Mouse (Mus musculus) midbrain, embryonic 16.5 days (tissue): ENCODE measurements around the gene Icmt. TPM values are rescaled to one million over a fixed set of nuclear protein-coding genes. Genes with fewer than 3 reads are reported as not detected.

ENCODE experiments used
- ATAC-seq: fragments of 200-750 bp; cut with Nextera tagmentation; 2 replicates; pipeline ENCODE4 v1.8.0; 2017; ENCODE audit warnings: moderate TSS enrichment
- H3K27ac ChIP-seq: fragments of 300-500 bp; sonication (generic); 2 replicates; pipeline ENCODE4 v1.5.1; 2014; ENCODE audit warnings: mild to moderate bottlenecking, low read length, mixed read lengths
- H3K27me3 ChIP-seq: fragments of 300-500 bp; sonication (generic); 2 replicates; pipeline ENCODE4 v1.6.1; 2014; ENCODE audit warnings: low read depth, low read length, mixed read lengths; ENCODE audit not compliant: control insufficient read depth, insufficient read depth
- H3K36me3 ChIP-seq: fragments of 300-500 bp; sonication (generic); 2 replicates; pipeline ENCODE4 v1.6.1; 2014; ENCODE audit warnings: mild to moderate bottlenecking, low read length, moderate library complexity, mixed read lengths; ENCODE audit not compliant: control insufficient read depth, insufficient read depth
- H3K4me1 ChIP-seq: fragments of 300-500 bp; sonication (generic); 2 replicates; pipeline ENCODE4 v1.6.1; 2014; ENCODE audit warnings: mild to moderate bottlenecking, low read length, mixed read lengths; ENCODE audit not compliant: control insufficient read depth, insufficient read depth
- H3K4me2 ChIP-seq: fragments of 300-500 bp; sonication (generic); 2 replicates; pipeline ENCODE4 v1.6.1; 2014; ENCODE audit warnings: mild to moderate bottlenecking, low read length, mixed read lengths
- H3K4me3 ChIP-seq: fragments of 300-500 bp; sonication (generic); 2 replicates; pipeline ENCODE4 v1.5.1; 2014; ENCODE audit warnings: low read depth, mild to moderate bottlenecking, low read length, moderate library complexity, mixed read lengths
- H3K9ac ChIP-seq: fragments of 300-500 bp; sonication (generic); 2 replicates; pipeline ENCODE4 v1.6.1; 2014; ENCODE audit warnings: low read depth, low read length, mixed read lengths
- H3K9me3 ChIP-seq: fragments of 300-500 bp; sonication (generic); replicated peaks from 2 replicates; pipeline ENCODE4 v1.6.1; 2014; ENCODE audit warnings: mild to moderate bottlenecking, low read length, mixed read lengths; ENCODE audit not compliant: control insufficient read depth, poor library complexity, severe bottlenecking
- WGBS: fragments of 180-500 bp; shearing (Covaris S2); extraction: QIAGEN DNeasy Blood & Tissue Kit; methylation state at CpG from one replicate; pipeline ENCODE4 v1.1.7; 2014; 5-methylcytosine and 5-hydroxymethylcytosine counted together
- polyA plus RNA-seq: library from polyadenylated mRNA; unstranded; fragments of >200 nt; fragmentation: Nextera tagmentation; extraction: Ambion mirVana; gene quantifications from 2 replicates; pipeline ENCODE4 v1.2.1, GENCODE M21; 2015

Icmt gene
- polyA plus RNA-seq, 1 experiment from 2014 or later, result 20.7 TPM

GRCm38 (mm10) chr4:152272006-152272405 lies 25.0 kb upstream of the Icmt start:
- peaks cover 11% of the 10 kb centered on the region; the same call in 1 of the 2 replicates for H3K4me1 ChIP-seq
- WGBS, result 76% methylated on average over 7 of the region's 7 CpGs

DNA sequence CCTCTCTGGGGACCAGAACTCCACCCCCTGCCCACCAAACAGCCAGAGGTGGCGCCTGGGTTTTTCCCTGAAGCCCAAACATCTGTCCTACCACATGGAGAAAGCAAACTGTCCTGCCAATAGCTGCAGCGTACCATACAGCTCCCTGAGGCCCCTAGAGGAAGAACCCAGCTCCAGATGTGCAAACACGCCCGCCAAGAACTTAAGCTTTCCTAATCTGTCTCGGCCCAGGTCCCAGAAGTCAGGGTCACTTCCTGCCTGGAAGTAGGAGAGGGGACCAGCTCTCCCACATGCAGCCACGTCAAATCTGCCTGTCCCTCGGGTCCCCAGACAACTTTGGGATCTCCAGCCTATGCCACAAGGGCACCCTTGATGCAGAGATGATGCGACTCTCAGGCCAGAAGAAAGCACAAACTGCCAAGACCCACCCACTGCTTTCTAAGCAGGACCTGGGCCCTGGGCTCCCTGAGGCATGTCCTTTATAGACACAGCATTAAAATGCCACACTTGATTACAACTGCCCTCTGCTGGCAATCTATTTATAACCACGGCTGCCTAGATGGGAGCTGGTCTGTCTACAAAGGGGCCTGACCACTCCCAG lies 24.5 kb upstream of the Icmt start:
- ATAC-seq, result no peak
- Histone ChIP-seq H3K27ac (0 out of 2 replicates have a peak overlapping the region, but pooled peaks have one; percentile 5), H3K4me1 (peaks cover 11% of the 10 kb centered on the region; the same call in 1 of the 2 replicates), H3K9ac (0 out of 2 replicates have a peak overlapping the region, but pooled peaks have one; percentile 12), H3K4me2 (no peak overlapping the region), H3K36me3 (peaks cover 9% of the 10 kb centered on the region; the same call in 1 of the 2 replicates), H3K4me3 (no peak overlapping the region), H3K9me3 (no peaks in the 10 kb centered on the region), H3K27me3 (peaks cover 12% of the 10 kb centered on the region)
- WGBS, result 30% methylated on average over 9 of the region's 9 CpGs

More at GRCm38 (mm10) chr4:152272006-152272405, 25.0 kb upstream of the Icmt start:
- H3K9ac ChIP-seq, result no peak overlapping the region
- H3K9me3 ChIP-seq, result no peaks in the 10 kb centered on the region
- no peak overlapping the region for H3K27ac ChIP-seq
- no peak overlapping the region for H3K4me3 ChIP-seq
- peaks cover 9% of the 10 kb centered on the region; the same call in 1 of the 2 replicates for H3K36me3 ChIP-seq
- H3K4me2 ChIP-seq, result no peak overlapping the region
- no peak for ATAC-seq
- H3K27me3 ChIP-seq, result peaks cover 12% of the 10 kb centered on the region

DNA sequence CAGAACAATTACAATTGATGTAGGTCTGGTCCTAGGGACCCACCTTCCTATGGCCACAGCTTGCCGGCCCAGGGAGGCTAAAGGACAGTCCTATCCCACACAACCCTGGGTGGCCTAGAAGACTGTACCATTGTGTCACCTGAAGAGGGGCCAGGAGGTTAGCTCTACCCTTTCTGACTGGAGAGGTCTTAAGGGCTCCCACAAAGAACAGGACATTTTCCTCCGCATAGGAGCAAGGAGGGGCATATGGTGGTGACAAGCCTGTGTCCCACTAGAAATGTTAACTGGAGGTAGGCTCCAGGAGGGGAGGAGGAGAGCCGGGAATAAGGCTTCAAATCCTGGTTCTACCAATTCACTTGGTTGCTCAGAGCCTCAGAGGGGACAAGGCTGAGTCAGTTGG lies 23.8 kb upstream of the Icmt start:
- H3K9ac ChIP-seq, result peak overlapping the region; percentile 87; the same call in 1 of the 2 replicates

GRCm38 (mm10) chr4:152273621-152274236 lies 23.3 kb upstream of the Icmt start, which contains the start of gene Gpr153:
Gene Gpr153 (plus strand): TSS chr4:152274232.
- Histone ChIP-seq H3K27ac (peak within 1 kb of the TSS; percentile 74), H3K4me1 (peaks cover 11% of the 10 kb centered on the region; the same call in 1 of the 2 replicates), H3K36me3 (peaks cover 5% of the 10 kb centered on the region; the same call in 1 of the 2 replicates), H3K9me3 (no peaks in the 10 kb centered on the region), H3K9ac (peak within 1 kb of the TSS; percentile 87), H3K4me3 (peak within 1 kb of the TSS; percentile 71), H3K27me3 (peaks cover 12% of the 10 kb centered on the region), H3K4me2 (peak within 1 kb of the TSS; percentile 88)
- ATAC-seq, result peak; percentile 77
- WGBS, result under 1% methylated on average over 33 of the region's 48 CpGs

More for the DNA sequence above, 23.8 kb upstream of the Icmt start:
- Histone ChIP-seq H3K4me2 (peak overlapping the region; percentile 88), H3K27ac (peak overlapping the region; percentile 74), H3K9me3 (no peaks in the 10 kb centered on the region), H3K4me3 (peak overlapping the region; percentile 71), H3K27me3 (peaks cover 12% of the 10 kb centered on the region), H3K4me1 (peaks cover 11% of the 10 kb centered on the region; the same call in 1 of the 2 replicates), H3K36me3 (peaks cover 6% of the 10 kb centered on the region; the same call in 1 of the 2 replicates)
- 26% methylated on average over 3 of the region's 3 CpGs for WGBS
- ATAC-seq, result peak; percentile 19; the same call in 1 of the 2 replicates

DNA sequence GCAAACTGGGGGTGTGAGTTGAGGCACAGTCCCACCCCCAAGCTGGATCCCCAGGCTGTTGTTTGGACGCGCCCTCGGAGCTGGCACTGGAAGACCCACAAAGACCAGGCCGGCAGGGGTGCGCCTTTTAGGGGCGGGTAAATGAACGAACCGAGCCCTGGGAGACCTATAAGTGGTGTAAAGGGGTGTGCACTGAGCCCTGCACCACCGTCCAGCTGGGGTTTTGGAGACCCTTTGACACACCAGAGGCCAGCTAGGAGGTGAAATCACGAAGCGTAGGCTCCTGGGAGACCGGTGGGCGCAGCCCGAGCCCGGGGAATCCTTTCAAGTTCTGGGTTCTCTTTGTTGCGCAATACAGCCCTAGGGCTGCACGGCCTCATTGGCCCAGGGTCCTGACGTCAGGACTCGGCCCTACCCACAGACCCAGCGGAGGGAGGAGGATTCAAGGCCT lies 22.3 kb upstream of the Icmt start:
- Histone ChIP-seq H3K27me3 (peaks cover 16% of the 10 kb centered on the region), H3K9me3 (no peaks in the 10 kb centered on the region), H3K27ac (peak overlapping the region; percentile 74), H3K36me3 (peaks cover 5% of the 10 kb centered on the region; the same call in 1 of the 2 replicates), H3K4me3 (peak overlapping the region; percentile 71), H3K4me1 (peaks cover 11% of the 10 kb centered on the region; the same call in 1 of the 2 replicates), H3K4me2 (peak overlapping the region; percentile 88), H3K9ac (peak overlapping the region; percentile 87)
- WGBS, result 2% methylated on average over 20 of the region's 20 CpGs
- ATAC-seq, result peak; percentile 49; the same call in 1 of the 2 replicates

- H3K4me3 ChIP-seq, result no peak overlapping the region
- ATAC-seq, result no peak
- H3K9ac ChIP-seq, result no peak overlapping the region
- peaks cover 11% of the 10 kb centered on the region; the same call in 1 of the 2 replicates for H3K4me1 ChIP-seq
- no peak overlapping the region for H3K27ac ChIP-seq
- H3K36me3 ChIP-seq, result peaks cover 7% of the 10 kb centered on the region; the same call in 1 of the 2 replicates
- 58% methylated on average over 10 of the region's 10 CpGs for WGBS
- H3K9me3 ChIP-seq, result no peaks in the 10 kb centered on the region
- no peak overlapping the region for H3K4me2 ChIP-seq
- peaks cover 33% of the 10 kb centered on the region for H3K27me3 ChIP-seq
Measured at GRCm38 (mm10) chr4:152276389-152277347, 20.4 kb upstream of the Icmt start.

GRCm38 (mm10) chr4:152277916-152278315 lies 19.1 kb upstream of the Icmt start:
- Histone ChIP-seq H3K4me2 (no peak overlapping the region), H3K27ac (no peak overlapping the region), H3K9ac (no peak overlapping the region), H3K27me3 (peaks cover 45% of the 10 kb centered on the region), H3K9me3 (no peaks in the 10 kb centered on the region), H3K4me1 (peaks cover 11% of the 10 kb centered on the region; the same call in 1 of the 2 replicates), H3K36me3 (peaks cover 3% of the 10 kb centered on the region; the same call in 1 of the 2 replicates), H3K4me3 (no peak overlapping the region)
- ATAC-seq, result no peak
- WGBS, result 79% methylated on average over 2 of the region's 2 CpGs

DNA sequence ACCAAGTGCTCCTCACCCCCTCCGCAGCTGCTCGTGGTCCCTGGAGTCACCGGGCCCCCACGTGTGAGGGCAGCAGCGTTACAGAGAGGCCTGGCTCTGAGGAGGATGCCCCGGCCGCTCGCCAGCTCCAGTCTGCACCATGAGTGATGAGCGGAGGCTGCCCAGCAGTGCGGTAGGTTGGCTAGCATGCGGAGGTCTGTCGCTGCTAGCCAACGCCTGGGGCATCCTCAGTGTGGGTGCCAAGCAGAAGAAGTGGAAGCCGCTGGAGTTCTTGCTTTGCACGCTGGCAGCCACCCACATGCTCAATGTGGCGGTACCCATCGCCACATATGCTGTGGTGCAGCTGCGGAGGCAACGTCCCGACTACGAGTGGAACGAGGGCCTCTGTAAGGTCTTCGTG lies 18.0 kb upstream of the Icmt start:
- Histone ChIP-seq H3K36me3 (peaks cover 3% of the 10 kb centered on the region; the same call in 1 of the 2 replicates), H3K4me1 (peaks cover 5% of the 10 kb centered on the region; the same call in 1 of the 2 replicates), H3K9me3 (no peaks in the 10 kb centered on the region), H3K4me2 (no peak overlapping the region), H3K27me3 (peaks cover 51% of the 10 kb centered on the region), H3K4me3 (no peak overlapping the region), H3K27ac (no peak overlapping the region), H3K9ac (no peak overlapping the region)
- ATAC-seq, result no peak
- 85% methylated on average over 23 of the region's 23 CpGs for WGBS
